Mouse (Mus musculus) MEL (cell line): ENCODE results near the gene Tradd. TPM values are rescaled to one million over a fixed set of nuclear protein-coding genes. Genes with fewer than 3 reads are reported as not detected.
A peak's percentile ranks its signal among the peaks of the same experiment; 100 is the strongest.

Source experiments
- DNase-seq: peaks from one replicate; pipeline ENCODE4 v3.0.0; 2011; ENCODE audit warnings: low read depth, low spot score
- H3K27ac ChIP-seq: 2 replicates; pipeline ENCODE4 v1.5.1; 2012; ENCODE audit warnings: low read depth, mild to moderate bottlenecking, control low read depth, low read length, moderate library complexity; ENCODE audit not compliant: control insufficient read depth
- H3K27me3 ChIP-seq, 2 experiments: fragments of 150-350 bp in 1 of 2; sonication (generic) in 1 of 2; 2 replicates each; pipeline ENCODE4 v1.6.1; 2012; ENCODE audit warnings: low read length in 2 of 2, mild to moderate bottlenecking in 2 of 2, improper control_type of control experiment in 1 of 2, moderate library complexity in 1 of 2; ENCODE audit not compliant: insufficient read depth in 2 of 2, control insufficient read depth in 1 of 2
- H3K36me3 ChIP-seq, 2 experiments: 2 replicates each; pipeline ENCODE4 v1.6.1; 2012 to 2014; ENCODE audit warnings: low read length in 2 of 2, improper control_type of control experiment in 1 of 2, inconsistent platforms in 1 of 2, mild to moderate bottlenecking in 1 of 2; ENCODE audit not compliant: insufficient read depth in 2 of 2, control insufficient read depth in 1 of 2
- H3K4me1 ChIP-seq, 2 experiments: fragments of 150-350 bp in 1 of 2; sonication (generic) in 1 of 2; 2 replicates each; pipeline ENCODE4 v1.6.1; 2012; ENCODE audit warnings: low read length in 2 of 2, improper control_type of control experiment in 1 of 2, mild to moderate bottlenecking in 1 of 2; ENCODE audit not compliant: insufficient read depth in 2 of 2, control insufficient read depth in 1 of 2
- H3K4me3 ChIP-seq, 2 experiments: fragments of 150-350 bp in 1 of 2; sonication (generic) in 1 of 2; 2 replicates each; pipeline ENCODE4 v1.5.1; 2012; ENCODE audit warnings: low read depth in 2 of 2, low read length in 2 of 2, mild to moderate bottlenecking in 2 of 2, moderate library complexity in 2 of 2, control low read depth in 1 of 2, improper control_type of control experiment in 1 of 2; ENCODE audit not compliant: control insufficient read depth in 1 of 2, insufficient read depth in 1 of 2
- H3K79me2 ChIP-seq: 2 replicates; pipeline ENCODE4 v1.6.1; 2012; ENCODE audit warnings: mild to moderate bottlenecking, low read length, moderate library complexity; ENCODE audit not compliant: control insufficient read depth, poor library complexity, insufficient read depth
- H3K9ac ChIP-seq: 2 replicates; pipeline ENCODE4 v1.6.1; 2012; ENCODE audit warnings: low read depth, mild to moderate bottlenecking, control low read depth, low read length, moderate library complexity; ENCODE audit not compliant: control insufficient read depth, poor library complexity, severe bottlenecking
- H3K9me3 ChIP-seq: fragments of 150-350 bp; sonication (generic); replicated peaks from 2 replicates; pipeline ENCODE4 v1.6.1; 2012; ENCODE audit warnings: mild to moderate bottlenecking, low read length, improper control_type of control experiment, moderate library complexity; ENCODE audit not compliant: insufficient read depth
- BHLHE40 ChIP-seq: IDR thresholded peaks from 2 replicates; pipeline ENCODE4 v1.6.1; 2012; ENCODE audit warnings: low read depth, mild to moderate bottlenecking, inconsistent platforms, low read length, improper control_type of control experiment, borderline replicate concordance
- CHD1 ChIP-seq: IDR thresholded peaks from 2 replicates; pipeline ENCODE4 v1.6.1; 2012; ENCODE audit warnings: low read depth, mild to moderate bottlenecking, inconsistent platforms, low read length, improper control_type of control experiment
- CHD2 ChIP-seq: IDR thresholded peaks from 2 replicates; pipeline ENCODE4 v1.6.1; 2011; ENCODE audit warnings: low read length, improper control_type of control experiment
- E2F4 ChIP-seq: IDR thresholded peaks from 2 replicates; pipeline ENCODE4 v1.6.1; 2011; ENCODE audit warnings: low read depth, low read length, improper control_type of control experiment, borderline replicate concordance
- ELF1 ChIP-seq: IDR thresholded peaks from 2 replicates; pipeline ENCODE4 v1.6.1; 2014; ENCODE audit warnings: low read depth, mild to moderate bottlenecking, inconsistent platforms, low read length, improper control_type of control experiment, moderate library complexity
- EP300 ChIP-seq, 2 experiments: IDR thresholded peaks; 2 replicates each; pipeline ENCODE4 v1.6.1; 2011; ENCODE audit warnings: improper control_type of control experiment in 2 of 2, low read length in 2 of 2, low read depth in 1 of 2, mild to moderate bottlenecking in 1 of 2
- ETS1 ChIP-seq: IDR thresholded peaks from 2 replicates; pipeline ENCODE4 v1.6.1; 2012; ENCODE audit warnings: low read depth, mild to moderate bottlenecking, inconsistent platforms, low read length, improper control_type of control experiment, moderate library complexity
- GABPA ChIP-seq: IDR thresholded peaks from 2 replicates; pipeline ENCODE4 v1.6.1; 2012; ENCODE audit warnings: low read depth, mild to moderate bottlenecking, inconsistent platforms, low read length, improper control_type of control experiment, moderate library complexity
- HCFC1 ChIP-seq: IDR thresholded peaks from 2 replicates; pipeline ENCODE4 v1.6.1; 2012; ENCODE audit warnings: low read depth, mild to moderate bottlenecking, inconsistent platforms, low read length, improper control_type of control experiment, moderate library complexity
- JUND ChIP-seq: IDR thresholded peaks from 2 replicates; pipeline ENCODE4 v1.6.1; 2011; ENCODE audit warnings: low read depth, mild to moderate bottlenecking, improper control_type of control experiment, low read length
- KAT2A ChIP-seq: conservative IDR thresholded peaks from 2 replicates; pipeline ENCODE4 v1.6.1; 2012; ENCODE audit warnings: low read depth, low read length, improper control_type of control experiment, inconsistent platforms
- MXI1 ChIP-seq: IDR thresholded peaks from 2 replicates; pipeline ENCODE4 v1.6.1; 2011; ENCODE audit warnings: mild to moderate bottlenecking, low read depth, low read length, improper control_type of control experiment
- MYB ChIP-seq: IDR thresholded peaks from 2 replicates; pipeline ENCODE4 v1.6.1; 2011; ENCODE audit warnings: mild to moderate bottlenecking, low read depth, low read length, improper control_type of control experiment
- MYC ChIP-seq: IDR thresholded peaks from 2 replicates; pipeline ENCODE4 v1.6.1; 2011; ENCODE audit warnings: low read depth, mild to moderate bottlenecking, low read length, improper control_type of control experiment, moderate library complexity
- NELFE ChIP-seq: IDR thresholded peaks from 2 replicates; pipeline ENCODE4 v1.6.1; 2011; ENCODE audit warnings: low read depth, low read length, improper control_type of control experiment
- NRF1 ChIP-seq: IDR thresholded peaks from 2 replicates; pipeline ENCODE4 v1.6.1; 2014; ENCODE audit warnings: low read depth, mild to moderate bottlenecking, inconsistent platforms, low read length, improper control_type of control experiment, moderate library complexity; ENCODE audit not compliant: poor library complexity, insufficient read depth, severe bottlenecking
- POLR2AphosphoS2 ChIP-seq: IDR thresholded peaks from 2 replicates; pipeline ENCODE4 v1.6.1; 2011; ENCODE audit warnings: low read length, improper control_type of control experiment
- POLR2AphosphoS5 ChIP-seq: IDR thresholded peaks from 2 replicates; pipeline ENCODE4 v1.6.1; 2012; ENCODE audit warnings: low read depth, borderline replicate concordance, mild to moderate bottlenecking, inconsistent platforms, low read length, moderate library complexity, mixed read lengths
- RAD21 ChIP-seq: IDR thresholded peaks from 2 replicates; pipeline ENCODE4 v1.6.1; 2011; ENCODE audit warnings: mild to moderate bottlenecking, low read depth, low read length, improper control_type of control experiment
- RCOR1 ChIP-seq: IDR thresholded peaks from 2 replicates; pipeline ENCODE4 v1.6.1; 2012; ENCODE audit warnings: low read depth, mild to moderate bottlenecking, inconsistent platforms, low read length, improper control_type of control experiment
- TAL1 ChIP-seq: IDR thresholded peaks from 2 replicates; pipeline ENCODE4 v1.6.1; 2012; ENCODE audit warnings: mild to moderate bottlenecking, inconsistent platforms, low read length, moderate library complexity, mixed read lengths
- USF1 ChIP-seq: IDR thresholded peaks from 2 replicates; pipeline ENCODE4 v1.6.1; 2014; ENCODE audit warnings: low read depth, mild to moderate bottlenecking, inconsistent platforms, low read length, improper control_type of control experiment, moderate library complexity
- USF2 ChIP-seq, 2 experiments: IDR thresholded peaks; 2 replicates each; pipeline ENCODE4 v1.6.1; 2011 to 2012; ENCODE audit warnings: improper control_type of control experiment in 2 of 2, low read length in 2 of 2, borderline replicate concordance in 1 of 2, inconsistent platforms in 1 of 2, low read depth in 1 of 2, mild to moderate bottlenecking in 1 of 2; ENCODE audit not compliant: insufficient read depth in 1 of 2
- ZMIZ1 ChIP-seq: IDR thresholded peaks from 2 replicates; pipeline ENCODE4 v1.6.1; 2012; ENCODE audit warnings: low read depth, mild to moderate bottlenecking, inconsistent platforms, low read length, improper control_type of control experiment, moderate library complexity
- ZNF384 ChIP-seq: IDR thresholded peaks from 2 replicates; pipeline ENCODE4 v1.6.1; 2012; ENCODE audit warnings: low read depth, mild to moderate bottlenecking, inconsistent platforms, low read length, improper control_type of control experiment
- polyA plus RNA-seq, 2 experiments: library from polyadenylated mRNA; stranded (reverse) in 1 of 2; unstranded in 1 of 2; fragments of >175 nt in 1 of 2; fragments of >200 nt in 1 of 2; gene quantifications; 2 replicates each; pipeline versions ENCODE4 v1.2.1 to v1.2.4; 2012; ENCODE audit warnings: low replicate concordance in 2 of 2, low read depth in 1 of 2; ENCODE audit not compliant: insufficient read length in 2 of 2, insufficient read depth in 1 of 2, missing spikeins in 1 of 2
- total RNA-seq: library from RNA; depleted of rRNA; stranded (reverse); fragments of 300-350 nt; gene quantifications from 2 replicates; pipeline ENCODE4 v1.2.3, GENCODE M21; 2012

Tradd gene
- total and polyA plus RNA-seq, 3 experiments: 31.0 to 33.5 TPM; not detected in 1

- TF ChIP-seq MYB (no peak), USF1 (0 out of 2 replicates have a peak, but pooled peaks have one; percentile 16), JUND (no peak), NELFE (peak; percentile 99), NRF1 (peak; percentile 85), TAL1 (no peak), MYC (peak; percentile 78), KAT2A (peak; percentile 86), ZNF384 (no peak), HCFC1 (peak; percentile 94), EP300 (IDR thresholded peaks at IDR 0.05; ENCODE audit: low read depth in 1 of 2, low read length in 2 of 2) (no peak), ELF1 (peak; percentile 67; the same call in 1 of the 2 replicates), CHD1 (no peak), POLR2AphosphoS2 (peak; percentile 99), ETS1 (no peak; the same call in 1 of the 2 replicates), BHLHE40 (no peak), GABPA (no peak), MXI1 (peak; percentile 91), E2F4 (no peak), RCOR1 (no peak), ZMIZ1 (peak; percentile 97)
- TF ChIP-seq, all 39 proteins: peak for 16
Observed at GRCm38 (mm10) chr8:105224413-105225271, 39.8 kb downstream of the Tradd start, which contains the start of gene D230025D16Rik (continued).

- no peak for TF ChIP-seq USF2 (IDR thresholded peaks at IDR 0.05; ENCODE audit: borderline replicate concordance in 1 of 2, insufficient read depth in 1 of 2, low read depth in 1 of 2, low read length in 2 of 2)
- no peak for TF ChIP-seq RAD21
- TF ChIP-seq MYC: no peak
- no peak for TF ChIP-seq BHLHE40
- TF ChIP-seq CHD2: no peak
- TF ChIP-seq POLR2AphosphoS5: no peak
- TF ChIP-seq KAT2A: no peak
- H3K79me2 ChIP-seq: peaks cover 21% of the 10 kb centered on the region
Observed at GRCm38 (mm10) chr8:105223850-105224249, 40.6 kb downstream of the Tradd start.

More at GRCm38 (mm10) chr8:105223850-105224249, 40.6 kb downstream of the Tradd start:
- Histone ChIP-seq H3K9me3 (no peaks in the 10 kb centered on the region), H3K4me3 (no peak overlapping the region), H3K27ac (no peak overlapping the region), H3K9ac (no peak overlapping the region; the same call in 1 of the 2 replicates), H3K36me3 (peaks cover 0 to 9% of the 10 kb centered on the region in 2 experiments; a peak in 2 of 4 replicates), H3K4me1 (peaks cover 5 to 6% of the 10 kb centered on the region in 2 experiments; a peak in 3 of 4 replicates), H3K27me3 (no peaks in the 10 kb centered on the region)
- no peak for DNase-seq
